Comparison of ENCODE assay signal across 9 mouse cellular contexts in genomic region chr2:35506311-35507190, GRCm38 (mm10). TPM values are rescaled to one million over a fixed set of nuclear protein-coding genes. Genes with fewer than 3 reads are reported as not detected.
A peak's percentile ranks its signal among the peaks of the same experiment; 100 is the strongest.
DNase-seq lines count a peak whose midpoint lies in the region; ATAC-seq lines count a peak whose summit lies in the region.
"Had no signal": no experiment of that assay in that cellular context is flagged by ENCODE, and none has a peak within 500 bp of the region (broad histone marks: within the 10 kb centered on the region; RNA-seq: fewer than 3 reads in every experiment).

No protein-coding gene starts in this region.

- no peaks in the 10 kb centered on the region for H3K9me3 ChIP-seq in heart, embryonic 10.5 days
- no peaks in the 10 kb centered on the region for H3K9me3 ChIP-seq in limb, embryonic 15.5 days

- H3K36me3 ChIP-seq in heart, embryonic 10.5 days: no peaks in the 10 kb centered on the region
- H3K36me3 ChIP-seq in limb, embryonic 15.5 days: no peaks in the 10 kb centered on the region

- H3K9ac ChIP-seq in limb, embryonic 15.5 days: no peak overlapping the region

- H3K4me2 ChIP-seq in limb, embryonic 15.5 days: no peak overlapping the region

- no peaks in the 10 kb centered on the region for H3K27me3 ChIP-seq in heart, embryonic 10.5 days (ENCODE audit: insufficient read depth, poor library complexity, severe bottlenecking)
- H3K27me3 ChIP-seq in limb, embryonic 15.5 days: no peaks in the 10 kb centered on the region
- H3K27me3 ChIP-seq: CH12.LX had no signal

- no peak for DNase-seq in frontal cortex, postnatal 10 days (ENCODE audit: low spot score in 2 of 2)
- peak; percentile 59 for DNase-seq in CD4-positive, CD25-positive, alpha-beta regulatory T cell, adult 2 months (ENCODE audit: low read depth, low spot score)
- DNase-seq in heart, embryonic 10.5 days (ENCODE audit: low spot score): no peak
- peak; percentile 50 to 56 for DNase-seq in right cerebral cortex, adult 2 months (ENCODE audit: low spot score in 2 of 2)
- no peak for DNase-seq in urinary bladder, postnatal 14 days (ENCODE audit: low spot score)
- DNase-seq in adrenal gland, adult 2 months: no peak

- peak overlapping the region; percentile 83 for H3K27ac ChIP-seq in heart, embryonic 10.5 days
- H3K27ac ChIP-seq in limb, embryonic 15.5 days: peak overlapping the region; percentile 86

- H3K4me1 ChIP-seq in heart, embryonic 10.5 days: peaks cover 90% of the 10 kb centered on the region
- peaks cover 78% of the 10 kb centered on the region for H3K4me1 ChIP-seq in limb, embryonic 15.5 days

- WGBS in heart, embryonic 10.5 days: 43% methylated on average over 6 of the region's 6 CpGs
- WGBS in limb, embryonic 15.5 days: 55% methylated on average over 6 of the region's 6 CpGs

- peak; percentile 60 for ATAC-seq in frontal cortex, adult (ENCODE audit: low TSS enrichment)
- ATAC-seq in limb, embryonic 15.5 days (ENCODE audit: insufficient number of reproducible peaks, low FRiP score, low TSS enrichment, low read depth): no peak

- H3K4me3 ChIP-seq in heart, embryonic 10.5 days: 0 out of 2 replicates have a peak overlapping the region, but pooled peaks have one; percentile 9
- H3K4me3 ChIP-seq in limb, embryonic 15.5 days: no peak overlapping the region

RNA-seq across cellular contexts. Expression of gene Ggta1, which starts 43.5 kb away (rescaled TPM):
- 30.4 and 51.3 TPM in 2 replicates for polyA plus RNA-seq in heart, embryonic 10.5 days (2016; fragmentation: Nextera tagmentation; extraction: Ambion mirVana)
- polyA plus RNA-seq in limb, embryonic 15.5 days (2015; fragmentation: Nextera tagmentation; extraction: Ambion mirVana): 34.2 and 37.5 TPM in 2 replicates
- total RNA-seq in adrenal gland, adult 2 months (2021): 10 to 100 TPM; 11.4 to 12.1 TPM
- 3.3 and 4.5 TPM in 2 replicates for polyA plus RNA-seq in adrenal gland, adult 2 months (2012; rRNA removed)

RNA-seq across cellular contexts. Expression of gene Dab2ip, which starts 51.5 kb away (rescaled TPM):
- 47.6 and 49.0 TPM in 2 replicates for polyA plus RNA-seq in heart, embryonic 10.5 days (2016; fragmentation: Nextera tagmentation; extraction: Ambion mirVana)
- 57.8 and 60.6 TPM in 2 replicates for polyA plus RNA-seq in limb, embryonic 15.5 days (2015; fragmentation: Nextera tagmentation; extraction: Ambion mirVana)
- 10 to 100 TPM; 69.4 to 82.3 TPM for total RNA-seq in adrenal gland, adult 2 months (2021)
- polyA plus RNA-seq in adrenal gland, adult 2 months (2012; rRNA removed): 191 and 192 TPM in 2 replicates

Comparison
In these comparisons a context has a peak if more than half of its experiments do, and no peak if none do; other contexts are left out.
1. DNase-seq: peak in CD4-positive, CD25-positive, alpha-beta regulatory T cell, adult 2 months (single experiment) and right cerebral cortex, adult 2 months (2 of 2); none in frontal cortex, postnatal 10 days (0 of 2), heart, embryonic 10.5 days (single experiment), urinary bladder, postnatal 14 days (single experiment) and adrenal gland, adult 2 months (single experiment).